Mouse (Mus musculus): ENCODE results near the gene Tigar. TPM values are rescaled to one million over a fixed set of nuclear protein-coding genes. Genes with fewer than 3 reads are reported as not detected.

Tigar gene
- polyA plus RNA-seq (2014; fragmentation: Nextera tagmentation; extraction: Ambion mirVana): 7.4 and 8.1 TPM in 2 replicates

GRCm38 (mm10) chr6:127109402-127109930, at the start of gene Tigar:
Tigar (minus strand) TSS chr6:127109557.
- Histone ChIP-seq H3K4me1 (ENCODE audit: control insufficient read depth, insufficient read depth, low read length) (peaks cover 6% of the 10 kb centered on the region; the same call in 1 of the 2 replicates), H3K9ac (ENCODE audit: low read length) (peak within 1 kb of the TSS; percentile 53), H3K4me3 (ENCODE audit: low read depth, low read length) (peak within 1 kb of the TSS; percentile 60), H3K27ac (ENCODE audit: low read depth, low read length) (no peak within 1 kb of the TSS), H3K4me2 (ENCODE audit: low read length) (peak within 1 kb of the TSS; percentile 80), H3K27me3 (replicated peaks; ENCODE audit: control insufficient read depth, insufficient read depth, low read length) (no peaks in the 10 kb centered on the region), H3K36me3 (ENCODE audit: control insufficient read depth, insufficient read depth, low read length) (no peaks in the 10 kb centered on the region), H3K9me3 (replicated peaks; ENCODE audit: control insufficient read depth, low read length) (no peaks in the 10 kb centered on the region)
- DNase-seq (ENCODE audit: low spot score) (peak; percentile 98), ATAC-seq (peak; percentile 100)
- WGBS: under 1% methylated on average over 37 of the region's 37 CpGs

DNA sequence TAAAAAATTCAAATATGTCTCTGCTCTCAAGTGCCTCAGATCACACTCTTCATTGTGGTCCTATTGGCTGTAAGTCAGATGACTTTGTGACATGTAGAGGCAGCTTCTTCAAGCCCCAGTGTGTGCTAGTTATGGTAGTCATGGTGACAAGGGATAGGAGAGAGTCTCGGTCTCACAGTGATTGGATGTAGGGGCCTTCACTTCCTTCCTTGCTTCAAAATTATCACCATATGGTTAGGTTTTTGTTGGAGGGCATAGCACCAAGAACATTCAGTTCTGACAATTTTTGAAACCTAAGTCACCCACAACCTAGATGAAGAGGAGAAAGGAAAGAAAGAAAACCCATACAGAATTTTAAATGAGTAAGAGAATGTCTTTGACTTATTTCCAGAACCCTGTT, 48.0 kb upstream of the Tigar start:
- no peak for ATAC-seq
- Histone ChIP-seq H3K4me3 (ENCODE audit: low read depth, low read length) (no peak overlapping the region), H3K4me1 (ENCODE audit: control insufficient read depth, insufficient read depth, low read length) (peaks cover 15% of the 10 kb centered on the region), H3K9me3 (replicated peaks; ENCODE audit: control insufficient read depth, low read length) (no peaks in the 10 kb centered on the region), H3K27me3 (replicated peaks; ENCODE audit: control insufficient read depth, insufficient read depth, low read length) (peaks cover 37% of the 10 kb centered on the region), H3K36me3 (ENCODE audit: control insufficient read depth, insufficient read depth, low read length) (no peaks in the 10 kb centered on the region), H3K27ac (ENCODE audit: low read depth, low read length) (no peak overlapping the region), H3K4me2 (ENCODE audit: low read length) (no peak overlapping the region), H3K9ac (ENCODE audit: low read length) (no peak overlapping the region)
- WGBS: 67% methylated on average over 1 of the region's 1 CpGs
- DNase-seq (ENCODE audit: low spot score): no peak

DNA sequence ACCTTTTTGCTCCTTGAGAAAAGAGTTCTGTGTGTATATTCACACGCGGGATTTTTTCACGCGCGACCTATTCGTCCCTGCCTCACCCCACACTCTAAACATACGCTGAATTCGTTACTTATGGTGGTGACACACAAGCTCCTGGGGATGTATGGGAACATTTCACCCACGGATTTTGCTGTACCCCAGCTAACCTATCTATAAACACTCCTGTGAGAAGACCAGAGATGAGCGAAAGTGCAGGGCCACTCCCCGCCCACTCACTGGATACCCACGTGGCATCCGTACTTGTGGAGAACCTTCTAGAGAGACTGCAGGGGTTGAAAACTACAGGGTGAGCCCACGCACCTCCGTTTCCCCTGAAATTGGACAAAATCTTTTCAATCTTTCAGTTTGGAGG, 46.1 kb upstream of the Tigar start:
- H3K27me3 ChIP-seq (replicated peaks; ENCODE audit: control insufficient read depth, insufficient read depth, low read length): peaks cover 37% of the 10 kb centered on the region
- DNase-seq (ENCODE audit: low spot score) (no peak), ATAC-seq (no peak)
- H3K4me1 ChIP-seq (ENCODE audit: control insufficient read depth, insufficient read depth, low read length): peaks cover 24% of the 10 kb centered on the region
- peak overlapping the region; percentile 34 for H3K4me3 ChIP-seq (ENCODE audit: low read depth, low read length)
- peak overlapping the region; percentile 43; the same call in 1 of the 2 replicates for H3K9ac ChIP-seq (ENCODE audit: low read length)
- H3K4me2 ChIP-seq (ENCODE audit: low read length): peak overlapping the region; percentile 76
- H3K9me3 ChIP-seq (replicated peaks; ENCODE audit: control insufficient read depth, low read length): no peaks in the 10 kb centered on the region
- no peaks in the 10 kb centered on the region for H3K36me3 ChIP-seq (ENCODE audit: control insufficient read depth, insufficient read depth, low read length)
- under 1% methylated on average over 15 of the region's 15 CpGs for WGBS
- H3K27ac ChIP-seq (ENCODE audit: low read depth, low read length): no peak overlapping the region

GRCm38 (mm10) chr6:127154708-127155268, 45.4 kb upstream of the Tigar start:
- 0% methylated on average over 33 of the region's 34 CpGs for WGBS
- Histone ChIP-seq H3K4me1 (ENCODE audit: control insufficient read depth, insufficient read depth, low read length) (peaks cover 24% of the 10 kb centered on the region), H3K9me3 (replicated peaks; ENCODE audit: control insufficient read depth, low read length) (no peaks in the 10 kb centered on the region), H3K4me2 (ENCODE audit: low read length) (peak overlapping the region; percentile 76), H3K9ac (ENCODE audit: low read length) (peak overlapping the region; percentile 43; the same call in 1 of the 2 replicates), H3K36me3 (ENCODE audit: control insufficient read depth, insufficient read depth, low read length) (no peaks in the 10 kb centered on the region), H3K27ac (ENCODE audit: low read depth, low read length) (no peak overlapping the region), H3K27me3 (replicated peaks; ENCODE audit: control insufficient read depth, insufficient read depth, low read length) (peaks cover 37% of the 10 kb centered on the region), H3K4me3 (ENCODE audit: low read depth, low read length) (peak overlapping the region; percentile 34)
- peak; percentile 76 for DNase-seq (ENCODE audit: low spot score)
- ATAC-seq: 0 out of 2 replicates have a peak, but pooled peaks have one; percentile 2

DNA sequence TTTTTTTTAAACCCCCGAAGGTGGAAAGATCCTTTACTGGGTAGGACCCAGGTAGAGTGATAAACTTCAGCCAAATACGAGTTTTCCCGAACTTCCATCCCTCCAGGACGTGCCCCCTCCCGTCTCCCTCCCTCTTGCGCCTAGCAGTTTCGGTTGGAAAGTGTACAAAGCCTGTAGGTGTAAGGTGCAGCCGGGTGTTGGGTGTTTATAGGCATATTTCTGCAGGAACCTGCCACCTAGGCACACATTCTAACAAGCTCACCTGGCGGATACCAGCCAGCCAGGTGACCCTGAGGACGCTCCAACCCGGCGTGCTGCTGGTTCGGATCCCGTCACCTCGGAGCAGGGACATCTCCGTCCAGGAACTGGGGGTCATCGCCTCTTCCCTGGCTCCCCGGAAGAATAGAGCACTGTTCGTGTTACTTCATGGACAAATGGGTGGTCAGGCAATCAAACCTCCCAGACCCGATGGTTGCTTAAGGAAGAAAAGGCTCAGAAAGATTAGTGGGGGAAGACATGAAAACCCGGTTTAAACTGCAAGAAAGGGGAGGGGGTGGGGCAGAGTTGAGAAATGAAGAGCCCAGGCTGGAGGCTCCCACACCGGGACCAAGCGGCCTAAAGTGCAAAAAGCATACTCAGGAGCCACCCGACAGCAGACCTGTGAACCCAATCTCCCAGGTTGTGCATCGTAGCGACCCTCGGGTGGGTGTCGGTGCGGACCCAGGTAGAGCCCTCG, 44.8 kb upstream of the Tigar start:
- Histone ChIP-seq H3K4me3 (ENCODE audit: low read depth, low read length) (peak overlapping the region; percentile 34), H3K9ac (ENCODE audit: low read length) (no peak overlapping the region; the same call in 1 of the 2 replicates), H3K27ac (ENCODE audit: low read depth, low read length) (no peak overlapping the region), H3K27me3 (replicated peaks; ENCODE audit: control insufficient read depth, insufficient read depth, low read length) (peaks cover 37% of the 10 kb centered on the region), H3K4me2 (ENCODE audit: low read length) (peak overlapping the region; percentile 76), H3K36me3 (ENCODE audit: control insufficient read depth, insufficient read depth, low read length) (no peaks in the 10 kb centered on the region), H3K9me3 (replicated peaks; ENCODE audit: control insufficient read depth, low read length) (no peaks in the 10 kb centered on the region), H3K4me1 (ENCODE audit: control insufficient read depth, insufficient read depth, low read length) (peaks cover 24% of the 10 kb centered on the region)
- WGBS: 2% methylated on average over 30 of the region's 30 CpGs
- ATAC-seq (no peak), DNase-seq (ENCODE audit: low spot score) (no peak)

GRCm38 (mm10) chr6:127153296-127153800, 44.0 kb upstream of the Tigar start:
- peaks cover 24% of the 10 kb centered on the region for H3K4me1 ChIP-seq (ENCODE audit: control insufficient read depth, insufficient read depth, low read length)
- WGBS: under 1% methylated on average over 28 of the region's 28 CpGs

DNA sequence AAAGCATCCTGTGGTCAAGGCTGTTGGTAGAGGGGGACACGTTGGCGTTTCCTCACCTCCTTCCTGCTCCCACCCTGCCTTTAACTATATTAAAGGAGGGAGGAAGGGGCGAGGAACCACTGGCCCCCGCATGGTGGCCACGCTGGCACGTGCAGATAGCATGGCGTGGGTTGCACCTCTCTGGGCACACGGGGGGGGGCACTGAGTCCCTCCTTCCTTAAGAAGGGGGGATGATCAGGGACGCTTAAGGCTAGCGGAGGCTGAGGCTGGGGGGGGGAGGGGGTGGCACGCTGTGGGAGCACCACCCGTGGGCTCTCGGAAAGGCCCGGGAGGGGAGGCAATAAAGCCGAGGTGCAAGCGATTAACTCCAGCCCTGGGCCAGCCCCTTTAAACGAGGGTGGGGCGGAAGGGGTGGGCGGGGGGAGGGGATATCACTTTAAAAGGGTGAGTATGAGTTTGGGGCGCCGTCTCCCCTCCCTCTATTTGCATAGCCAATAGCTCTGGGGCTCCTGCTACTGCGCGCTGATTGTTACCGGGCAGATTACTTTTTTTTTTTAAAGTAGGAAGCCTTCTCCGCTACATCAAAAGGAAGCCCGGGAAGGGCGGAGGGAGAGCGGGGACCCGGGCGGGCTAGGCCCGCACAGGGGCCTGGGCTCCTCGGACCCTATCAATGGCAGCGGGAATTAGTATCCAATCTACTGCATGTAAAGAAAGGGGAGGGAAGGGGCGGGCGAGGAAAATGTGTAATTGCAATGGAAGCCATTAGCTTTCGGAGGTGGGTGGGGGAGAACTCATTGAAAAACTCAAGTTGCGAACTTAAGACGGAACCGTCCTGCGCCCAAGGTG, 43.0 kb upstream of the Tigar start, which contains the start of gene Ccnd2:
Ccnd2 (minus strand) TSS at position 88 of the 846 bp plus-strand sequence.
- Histone ChIP-seq H3K9me3 (replicated peaks; ENCODE audit: control insufficient read depth, low read length) (no peaks in the 10 kb centered on the region), H3K4me1 (ENCODE audit: control insufficient read depth, insufficient read depth, low read length) (peaks cover 24% of the 10 kb centered on the region), H3K9ac (ENCODE audit: low read length) (peak within 1 kb of the TSS; percentile 68), H3K4me3 (ENCODE audit: low read depth, low read length) (peak within 1 kb of the TSS; percentile 56), H3K36me3 (ENCODE audit: control insufficient read depth, insufficient read depth, low read length) (no peaks in the 10 kb centered on the region), H3K27ac (ENCODE audit: low read depth, low read length) (peak within 1 kb of the TSS; percentile 82), H3K27me3 (replicated peaks; ENCODE audit: control insufficient read depth, insufficient read depth, low read length) (peaks cover 34% of the 10 kb centered on the region), H3K4me2 (ENCODE audit: low read length) (peak within 1 kb of the TSS; percentile 76)
- under 1% methylated on average over 39 of the region's 40 CpGs for WGBS
- DNase-seq (ENCODE audit: low spot score) (peak; percentile 90), ATAC-seq (peak; percentile 50)

More at GRCm38 (mm10) chr6:127153296-127153800, 44.0 kb upstream of the Tigar start:
- DNase-seq (ENCODE audit: low spot score): peak; percentile 51
- H3K4me3 ChIP-seq (ENCODE audit: low read depth, low read length): peak overlapping the region; percentile 56
- no peaks in the 10 kb centered on the region for H3K36me3 ChIP-seq (ENCODE audit: control insufficient read depth, insufficient read depth, low read length)
- no peak for ATAC-seq
- peaks cover 37% of the 10 kb centered on the region for H3K27me3 ChIP-seq (replicated peaks; ENCODE audit: control insufficient read depth, insufficient read depth, low read length)
- H3K4me2 ChIP-seq (ENCODE audit: low read length): peak overlapping the region; percentile 76
- 0 out of 2 replicates have a peak overlapping the region, but pooled peaks have one; percentile 25 for H3K9ac ChIP-seq (ENCODE audit: low read length)
- no peak overlapping the region; the same call in 1 of the 2 replicates for H3K27ac ChIP-seq (ENCODE audit: low read depth, low read length)
- no peaks in the 10 kb centered on the region for H3K9me3 ChIP-seq (replicated peaks; ENCODE audit: control insufficient read depth, low read length)

DNA sequence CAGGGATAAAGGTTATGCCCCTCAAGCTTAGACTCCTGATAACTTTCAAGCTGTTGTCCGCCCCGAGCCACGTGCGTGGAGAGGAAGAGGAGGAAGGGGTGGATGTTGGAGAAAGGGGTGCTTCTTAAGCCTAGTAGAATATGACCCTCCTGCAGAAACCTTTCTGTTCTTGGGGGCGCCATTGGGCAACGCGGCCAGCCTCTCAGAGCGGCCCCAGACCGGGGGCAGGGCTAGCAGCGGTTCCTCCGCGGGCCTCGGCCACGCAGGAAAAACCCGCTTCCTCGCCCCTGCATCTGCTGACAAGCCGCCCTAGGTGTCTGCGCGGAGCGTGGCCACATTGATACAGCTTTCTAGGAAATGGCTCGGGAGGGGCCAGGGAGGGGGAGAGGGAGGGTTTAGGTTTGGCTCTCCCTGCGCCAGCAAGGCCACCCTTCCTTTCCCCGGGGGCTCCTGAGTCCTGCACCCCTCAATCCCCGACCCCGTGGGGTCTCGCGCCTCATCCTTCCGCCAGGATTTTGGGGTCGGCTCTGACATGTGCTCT, 42.3 kb upstream of the Tigar start:
- peaks cover 6% of the 10 kb centered on the region for H3K36me3 ChIP-seq (ENCODE audit: control insufficient read depth, insufficient read depth, low read length)
- ATAC-seq: peak; percentile 9
- H3K4me1 ChIP-seq (ENCODE audit: control insufficient read depth, insufficient read depth, low read length): peaks cover 26% of the 10 kb centered on the region
- H3K27me3 ChIP-seq (replicated peaks; ENCODE audit: control insufficient read depth, insufficient read depth, low read length): peaks cover 30% of the 10 kb centered on the region
- DNase-seq (ENCODE audit: low spot score): peak; percentile 52
- 0% methylated on average over 27 of the region's 29 CpGs for WGBS
- H3K9me3 ChIP-seq (replicated peaks; ENCODE audit: control insufficient read depth, low read length): no peaks in the 10 kb centered on the region
- peak overlapping the region; percentile 82 for H3K27ac ChIP-seq (ENCODE audit: low read depth, low read length)
- peak overlapping the region; percentile 68 for H3K9ac ChIP-seq (ENCODE audit: low read length)
- H3K4me3 ChIP-seq (ENCODE audit: low read depth, low read length): peak overlapping the region; percentile 56
- peak overlapping the region; percentile 76 for H3K4me2 ChIP-seq (ENCODE audit: low read length)
